Mouse (Mus musculus) CH12.LX (cell line): ENCODE results near the gene Prkce. TPM values are rescaled to one million over a fixed set of nuclear protein-coding genes. Genes with fewer than 3 reads are reported as not detected.
A peak's percentile ranks its signal among the peaks of the same experiment; 100 is the strongest.

Source experiments
- DNase-seq: peaks from one replicate; pipeline ENCODE4 v3.0.0-alpha.2; 2013; ENCODE audit errors: extremely low read depth
- H3K27ac ChIP-seq: 2 replicates; pipeline ENCODE4 v1.5.1; 2012; ENCODE audit warnings: low read depth, mild to moderate bottlenecking, control low read depth, moderate library complexity; ENCODE audit not compliant: insufficient read depth
- H3K27me3 ChIP-seq: replicated peaks from 2 replicates; pipeline ENCODE3; 2012; ENCODE audit warnings: inconsistent platforms
- H3K36me3 ChIP-seq, 2 experiments: replicated peaks in 1 of 2; 2 replicates each; pipeline versions ENCODE3 to v1.6.1; 2012; ENCODE audit warnings: inconsistent platforms in 1 of 2, low read length in 1 of 2, mild to moderate bottlenecking in 1 of 2, mixed read lengths in 1 of 2, moderate library complexity in 1 of 2; ENCODE audit not compliant: control insufficient read depth in 1 of 2, insufficient read depth in 1 of 2
- H3K4me1 ChIP-seq, 2 experiments: 2 replicates each; pipeline ENCODE4 v1.6.1; 2012; ENCODE audit warnings: inconsistent platforms in 1 of 2, moderate library complexity in 1 of 2; ENCODE audit not compliant: insufficient read depth in 2 of 2, control insufficient read depth in 1 of 2
- H3K4me2 ChIP-seq: 2 replicates; pipeline ENCODE4 v1.6.1; 2012; ENCODE audit warnings: low read depth, mild to moderate bottlenecking, control low read depth; ENCODE audit not compliant: poor library complexity, insufficient read depth, severe bottlenecking
- H3K4me3 ChIP-seq, 3 experiments: fragments of 150-350 bp in 1 of 3; sonication (generic) in 1 of 3; replicated peaks in 1 of 3; 2 replicates each; pipeline versions ENCODE3 to v1.5.1; 2011 to 2012; ENCODE audit warnings: low read depth in 2 of 3, low read length in 2 of 3, mild to moderate bottlenecking in 2 of 3, moderate library complexity in 2 of 3, control low read depth in 1 of 3, improper control_type of control experiment in 1 of 3, inconsistent platforms in 1 of 3, mixed read lengths in 1 of 3; ENCODE audit not compliant: poor library complexity in 1 of 3
- H3K79me2 ChIP-seq: replicated peaks from 2 replicates; pipeline ENCODE4 v1.6.1; 2012; ENCODE audit warnings: mild to moderate bottlenecking, moderate library complexity; ENCODE audit not compliant: control insufficient read depth, poor library complexity, insufficient read depth, severe bottlenecking; ENCODE audit errors: extremely low read depth
- H3K9ac ChIP-seq: 2 replicates; pipeline ENCODE4 v1.6.1; 2012; ENCODE audit warnings: low read depth, mild to moderate bottlenecking, control low read depth, moderate library complexity; ENCODE audit not compliant: insufficient read depth
- H3K9me3 ChIP-seq: replicated peaks from 2 replicates; pipeline ENCODE3; 2012; ENCODE audit warnings: low read length, inconsistent platforms, mixed read lengths
- CHD2 ChIP-seq: IDR thresholded peaks from 2 replicates; pipeline ENCODE4 v1.6.1; 2011; ENCODE audit warnings: low read length, improper control_type of control experiment
- ELF1 ChIP-seq: IDR thresholded peaks from 2 replicates; pipeline ENCODE4 v1.6.1; 2014; ENCODE audit warnings: low read depth, mild to moderate bottlenecking, inconsistent platforms, low read length, improper control_type of control experiment
- EP300 ChIP-seq: IDR thresholded peaks from 2 replicates; pipeline ENCODE4 v1.6.1; 2011; ENCODE audit warnings: low read length, improper control_type of control experiment
- GABPA ChIP-seq: IDR thresholded peaks from 2 replicates; pipeline ENCODE4 v1.6.1; 2012; ENCODE audit warnings: low read depth, low read length, improper control_type of control experiment, inconsistent platforms; ENCODE audit not compliant: insufficient replicate concordance
- JUN ChIP-seq: IDR thresholded peaks from 2 replicates; pipeline ENCODE4 v1.6.1; 2011; ENCODE audit warnings: low read depth, mild to moderate bottlenecking, low read length, improper control_type of control experiment, moderate library complexity; ENCODE audit not compliant: insufficient read depth
- JUND ChIP-seq: conservative IDR thresholded peaks from 2 replicates; pipeline ENCODE4 v1.6.1; 2011; ENCODE audit warnings: low read depth, low read length, improper control_type of control experiment
- MEF2A ChIP-seq: IDR thresholded peaks from 2 replicates; pipeline ENCODE4 v1.6.1; 2014; ENCODE audit warnings: low read depth, mild to moderate bottlenecking, inconsistent platforms, low read length, improper control_type of control experiment, borderline replicate concordance
- MXI1 ChIP-seq: IDR thresholded peaks from 2 replicates; pipeline ENCODE4 v1.6.1; 2011; ENCODE audit warnings: mild to moderate bottlenecking, low read depth, low read length, improper control_type of control experiment
- PAX5 ChIP-seq: IDR thresholded peaks from 2 replicates; pipeline ENCODE4 v1.6.1; 2012; ENCODE audit warnings: low read length, inconsistent platforms, mixed read lengths
- RAD21 ChIP-seq: IDR thresholded peaks from 2 replicates; pipeline ENCODE4 v1.6.1; 2011; ENCODE audit warnings: low read depth, mild to moderate bottlenecking, low read length, improper control_type of control experiment, moderate library complexity
- SIN3A ChIP-seq: IDR thresholded peaks from 2 replicates; pipeline ENCODE4 v1.6.1; 2012; ENCODE audit warnings: low read length, improper control_type of control experiment, inconsistent platforms
- TBP ChIP-seq: conservative IDR thresholded peaks from 2 replicates; pipeline ENCODE4 v1.6.1; 2011; ENCODE audit warnings: low read depth, low read length, improper control_type of control experiment
- USF1 ChIP-seq: IDR thresholded peaks from 2 replicates; pipeline ENCODE4 v1.6.1; 2014; ENCODE audit warnings: low read depth, mild to moderate bottlenecking, inconsistent platforms, low read length, improper control_type of control experiment
- ZC3H11A ChIP-seq: IDR thresholded peaks from 2 replicates; pipeline ENCODE4 v1.6.1; 2012; ENCODE audit warnings: low read depth, mild to moderate bottlenecking, inconsistent platforms, low read length, improper control_type of control experiment
- ZMIZ1 ChIP-seq: IDR thresholded peaks from 2 replicates; pipeline ENCODE4 v1.6.1; 2012; ENCODE audit warnings: low read depth, mild to moderate bottlenecking, inconsistent platforms, low read length, improper control_type of control experiment
- dilution Hi-C: fragments of 300-500 bp; cut with MboI; formaldehyde crosslinking; loops from 2 replicates; pipeline ENCODE4 v1.14.3; 2020; ENCODE audit warnings: low sequenced_read_pairs; ENCODE audit not compliant: extremely low pct_unique_long_range_greater_than_20kb, extremely low pct_ligation_motif_present
- in situ Hi-C: fragments of 300-500 bp; cut with MboI; formaldehyde crosslinking; loops from 3 replicates; pipeline ENCODE4 v1.14.3; 2019; ENCODE audit warnings: low sequenced_read_pairs, low pct_ligation_motif_present, low pct_unique_long_range_greater_than_20kb, mixed read lengths
- polyA plus RNA-seq: library from polyadenylated mRNA; unstranded; fragments of >175 nt; gene quantifications from 2 replicates; pipeline ENCODE4 v1.2.1, GENCODE M21; 2012; ENCODE audit warnings: low read depth; ENCODE audit not compliant: insufficient read length
- total RNA-seq, 2 experiments: library from RNA; depleted of rRNA; stranded (reverse); fragments of 300-350 nt in 1 of 2; fragments of >200 nt in 1 of 2; gene quantifications; 2 replicates each; pipeline ENCODE4 v1.2.3; 2012 to 2014

Prkce gene
- total and polyA plus RNA-seq, 3 experiments: 4.1 to 13.2 (median 11.4) TPM

- Histone ChIP-seq H3K4me2 (peak overlapping the region; percentile 90), H3K9me3 (no peaks in the 10 kb centered on the region), H3K27ac (peak overlapping the region; percentile 65; the same call in 1 of the 2 replicates), H3K4me1 (peaks cover 32 to 59% of the 10 kb centered on the region in 2 experiments), H3K9ac (peak overlapping the region; percentile 60), H3K4me3 (peak overlapping the region in 2 of 3 experiments; percentile 40 to 46), H3K36me3 (peaks cover 6 to 13% of the 10 kb centered on the region in 2 experiments), H3K27me3 (no peaks in the 10 kb centered on the region), H3K79me2 (peaks cover 4% of the 10 kb centered on the region; the same call in 1 of the 2 replicates)
- dilution Hi-C loops: no loop called here
- DNase-seq: no peak
- TF ChIP-seq MEF2A (no peak), ZC3H11A (no peak), RAD21 (no peak), JUN (no peak), CHD2 (peak; percentile 35; the same call in 1 of the 2 replicates), TBP (no peak), ZMIZ1 (0 out of 2 replicates have a peak, but pooled peaks have one; percentile 9), MXI1 (no peak), SIN3A (0 out of 2 replicates have a peak, but pooled peaks have one; percentile 8), GABPA (no peak), EP300 (no peak), USF1 (no peak)
- in situ Hi-C loops: loop anchor here (5.0 to 25.0 kb wide), 3 partner anchors 53 to 551 kb away; no protein-coding TSS in a partner anchor
Observed at GRCm38 (mm10) chr17:86438278-86438661, 270.7 kb downstream of the Prkce start.

- Histone ChIP-seq H3K4me3 (no peak overlapping the region), H3K27ac (peak overlapping the region; percentile 34), H3K9me3 (no peaks in the 10 kb centered on the region), H3K79me2 (peaks cover 4% of the 10 kb centered on the region; the same call in 1 of the 2 replicates), H3K9ac (peak overlapping the region; percentile 60), H3K4me2 (peak overlapping the region; percentile 90), H3K36me3 (peaks cover 6 to 13% of the 10 kb centered on the region in 2 experiments), H3K27me3 (no peaks in the 10 kb centered on the region), H3K4me1 (peaks cover 33 to 60% of the 10 kb centered on the region in 2 experiments)
- in situ Hi-C loops (loop anchor here (5.0 to 25.0 kb wide), 3 partner anchors 54 to 551 kb away; no protein-coding TSS in a partner anchor), dilution Hi-C loops (no loop called here)
- DNase-seq: no peak
- no peak for TF ChIP-seq ELF1
- no peak for TF ChIP-seq ZMIZ1
- TF ChIP-seq JUND: no peak
- TF ChIP-seq PAX5: no peak
Observed at GRCm38 (mm10) chr17:86438763-86439162, 271.2 kb downstream of the Prkce start.
